Mouse (Mus musculus) urinary bladder, adult 18-20 months (tissue): ENCODE measurements around the gene Lrrc25.
A peak's percentile ranks its signal among the peaks of the same experiment; 100 is the strongest.

Experiments
- DNase-seq, 2 experiments: peaks; one replicate each; pipeline ENCODE4 v3.0.0; 2022; ENCODE audit warnings: low spot score in 2 of 2, mixed read lengths in 2 of 2

Gene Lrrc25

DNA sequence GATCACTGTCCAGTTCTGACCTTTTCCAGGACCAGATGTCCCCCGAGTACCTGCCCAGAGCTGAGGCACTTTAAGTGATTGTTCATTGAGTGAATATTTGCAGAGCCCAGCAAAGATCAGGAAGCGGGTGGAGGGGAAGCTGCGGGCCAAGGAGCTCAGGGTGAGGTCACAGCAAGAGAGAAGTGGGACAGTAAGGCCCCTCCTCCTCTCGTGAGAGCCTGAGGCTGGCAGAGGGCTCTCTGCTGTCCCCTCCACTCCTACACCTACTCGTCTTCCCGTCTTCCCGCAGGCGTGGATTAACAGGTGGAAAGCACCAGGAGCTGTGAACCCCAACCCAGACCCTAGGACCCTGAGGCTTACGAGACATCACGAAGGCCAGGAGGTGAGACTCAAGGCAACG, 690 bp downstream of the Lrrc25 start:
- DNase-seq, result no peak

DNA sequence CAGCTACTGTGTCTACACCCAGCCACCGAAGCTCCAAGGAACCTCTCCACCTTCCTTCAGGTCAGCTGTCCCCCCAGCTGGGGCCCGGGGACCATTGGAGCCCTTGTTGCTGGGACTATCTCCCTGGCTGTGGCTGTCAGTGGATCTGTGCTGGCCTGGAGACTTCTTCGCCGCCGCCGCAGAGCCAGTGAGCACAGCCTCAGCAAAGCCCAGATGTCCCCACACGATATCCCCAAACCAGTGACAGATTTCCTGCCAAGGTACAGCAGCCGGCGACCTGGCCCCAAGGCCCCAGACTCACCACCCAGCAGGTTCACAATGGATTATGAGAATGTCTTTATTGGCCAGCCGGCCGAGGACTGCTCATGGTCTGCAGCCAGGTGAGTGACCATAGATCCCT, 2.0 kb downstream of the Lrrc25 start:
- no peak for DNase-seq

DNA sequence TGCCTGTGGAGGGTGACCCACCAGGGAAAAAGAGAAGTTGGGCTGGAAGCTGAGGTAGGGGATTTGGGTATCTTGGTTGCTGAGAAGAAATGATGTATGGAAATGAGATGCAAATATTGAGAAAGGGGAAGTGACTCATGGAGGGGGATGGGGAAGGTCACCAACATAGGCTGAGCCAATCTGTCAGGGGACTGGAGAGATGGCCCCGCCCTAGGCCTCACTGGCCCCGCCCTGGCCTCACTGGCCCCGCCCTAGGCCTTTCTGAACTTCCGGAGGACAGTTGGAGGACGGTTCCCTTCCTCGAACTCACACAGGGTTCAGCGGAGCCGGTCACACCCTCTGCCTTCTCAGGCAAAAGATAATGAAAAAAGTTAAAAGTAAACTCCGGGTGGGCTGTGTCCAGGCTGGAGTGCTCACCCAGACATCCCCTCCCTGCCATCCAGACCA, 3.0 kb downstream of the Lrrc25 start:
- DNase-seq, result no peak

DNA sequence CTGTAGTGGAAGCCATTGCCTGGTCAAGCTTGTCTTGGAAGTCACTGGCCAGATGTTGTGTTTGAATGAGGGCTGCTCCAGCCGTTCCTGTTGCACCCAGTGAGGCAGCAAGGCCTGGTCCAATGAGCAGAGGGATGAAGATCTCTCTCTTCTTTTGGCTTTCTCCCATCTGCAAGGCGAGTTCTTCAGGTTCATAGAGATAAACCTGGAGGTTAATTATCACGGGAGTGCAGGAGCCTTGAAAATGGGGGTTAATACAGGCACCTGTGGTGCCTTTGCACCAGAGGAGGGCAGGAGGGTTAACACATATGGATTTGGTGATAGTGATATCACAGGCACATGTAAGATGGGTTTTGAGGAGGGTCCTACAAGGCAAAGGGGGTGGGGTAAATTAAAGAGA, 6.3 kb downstream of the Lrrc25 start:
- no peak for DNase-seq

DNA sequence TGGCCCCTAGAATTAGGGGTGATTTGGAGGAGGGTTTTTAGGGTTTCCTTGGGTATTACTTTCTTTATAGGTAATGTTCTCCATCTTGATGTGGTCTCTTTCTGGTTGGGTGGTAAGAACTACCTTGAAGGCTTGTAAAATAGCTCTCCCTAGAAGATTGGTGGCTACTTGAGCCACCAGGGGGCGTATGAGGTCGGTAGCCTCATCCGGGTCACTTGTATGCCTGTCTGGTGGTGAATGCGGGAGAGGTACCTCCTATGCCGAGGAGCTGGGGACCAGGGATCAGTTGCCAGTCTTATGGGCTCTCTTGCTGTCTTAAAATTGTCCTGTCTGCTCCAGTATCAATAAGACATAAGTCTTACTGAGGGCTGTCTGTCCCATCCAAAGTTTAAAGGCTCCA, 9.1 kb downstream of the Lrrc25 start:
- no peak for DNase-seq

DNA sequence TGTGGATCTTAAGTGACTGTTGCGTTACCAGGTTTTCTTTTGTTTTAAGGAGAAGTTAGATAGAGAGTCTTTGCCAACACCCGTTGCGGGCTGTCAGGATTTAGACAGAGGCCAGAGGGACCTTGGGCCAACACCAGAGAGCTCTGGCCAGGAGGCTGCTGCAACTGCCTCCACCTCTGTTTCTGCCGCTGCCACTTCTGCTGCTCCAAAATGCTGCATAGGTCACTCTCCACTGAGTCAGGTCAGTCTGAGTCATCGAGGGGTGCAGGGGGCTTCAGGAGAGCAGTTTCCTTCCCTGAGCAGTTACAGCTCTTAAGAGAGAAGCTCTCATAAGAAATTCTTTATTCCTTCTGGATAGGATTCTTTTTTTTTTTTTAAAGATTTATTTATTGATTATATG, 11.1 kb downstream of the Lrrc25 start:
- DNase-seq, result no peak

DNA sequence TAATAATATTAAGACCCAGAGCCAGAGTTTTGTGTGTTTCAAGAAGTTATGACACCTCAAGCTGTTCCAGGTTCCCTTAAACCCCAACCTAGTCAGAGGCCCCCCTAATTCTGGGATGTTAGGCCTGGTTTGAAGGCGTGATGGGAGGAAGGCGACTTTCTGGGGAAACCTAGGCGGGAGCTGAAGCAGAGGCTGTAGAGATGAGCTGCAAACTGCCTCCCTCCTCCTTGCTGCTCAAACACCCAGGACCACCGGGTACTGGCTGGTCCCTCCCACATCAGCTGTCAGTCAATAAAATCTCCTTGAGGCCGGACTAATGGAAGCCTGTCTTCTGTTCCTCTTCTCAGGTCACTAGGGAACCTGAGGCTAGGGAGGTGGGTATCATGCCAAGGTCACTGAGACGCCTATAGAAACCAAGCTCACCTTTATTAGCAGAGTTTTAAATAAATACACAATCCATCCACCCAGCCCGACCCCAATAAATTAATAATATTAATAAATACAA, 13.1 kb downstream of the Lrrc25 start:
- DNase-seq, result no peak

DNA sequence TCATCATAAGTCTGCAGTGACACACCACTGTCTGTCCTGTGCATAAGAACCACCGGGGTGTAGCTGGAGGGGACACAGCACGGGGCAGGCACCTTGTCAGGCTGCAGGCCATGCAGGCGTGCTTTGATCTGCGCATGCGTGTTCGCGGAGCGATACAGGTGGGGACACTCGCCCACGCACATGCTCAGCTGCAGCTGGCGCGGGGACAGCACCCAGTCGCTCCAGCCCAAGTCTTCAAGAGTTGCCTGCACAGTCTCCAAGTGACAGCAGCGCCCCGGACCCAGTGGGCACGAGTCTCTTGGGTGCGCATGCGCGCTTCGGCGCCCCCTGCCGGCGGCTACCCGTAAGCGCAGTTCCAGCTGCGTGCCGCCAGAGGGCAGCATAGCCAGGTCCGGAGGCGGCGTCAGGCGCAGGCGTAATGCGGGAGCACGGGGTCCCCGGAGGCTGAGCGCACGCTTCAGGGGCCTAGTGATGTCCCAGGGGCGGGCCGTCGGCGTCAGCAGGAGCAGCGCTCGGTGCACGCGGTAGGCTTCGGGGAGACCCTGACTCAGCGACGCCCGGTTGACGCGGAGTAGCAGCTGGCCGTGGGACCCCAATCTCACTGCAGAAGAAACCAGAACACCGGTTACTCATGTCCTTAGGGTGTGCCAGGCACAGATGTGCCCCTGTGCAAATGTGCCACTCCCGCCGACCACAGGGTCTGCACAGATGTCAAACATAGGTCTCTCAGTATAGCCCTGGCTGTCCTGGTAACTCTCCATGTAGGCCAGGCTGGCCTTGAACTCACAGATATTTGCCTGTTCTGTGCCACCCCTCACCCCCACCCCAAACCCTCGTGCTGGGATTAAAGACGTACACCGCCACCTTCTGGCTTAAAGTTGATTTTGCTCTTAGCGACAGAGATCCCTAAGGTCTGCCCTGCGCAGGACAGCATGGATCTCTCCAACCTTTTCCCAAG, 13.9 kb downstream of the Lrrc25 start:
- DNase-seq, result peak; percentile 76 to 89

DNA sequence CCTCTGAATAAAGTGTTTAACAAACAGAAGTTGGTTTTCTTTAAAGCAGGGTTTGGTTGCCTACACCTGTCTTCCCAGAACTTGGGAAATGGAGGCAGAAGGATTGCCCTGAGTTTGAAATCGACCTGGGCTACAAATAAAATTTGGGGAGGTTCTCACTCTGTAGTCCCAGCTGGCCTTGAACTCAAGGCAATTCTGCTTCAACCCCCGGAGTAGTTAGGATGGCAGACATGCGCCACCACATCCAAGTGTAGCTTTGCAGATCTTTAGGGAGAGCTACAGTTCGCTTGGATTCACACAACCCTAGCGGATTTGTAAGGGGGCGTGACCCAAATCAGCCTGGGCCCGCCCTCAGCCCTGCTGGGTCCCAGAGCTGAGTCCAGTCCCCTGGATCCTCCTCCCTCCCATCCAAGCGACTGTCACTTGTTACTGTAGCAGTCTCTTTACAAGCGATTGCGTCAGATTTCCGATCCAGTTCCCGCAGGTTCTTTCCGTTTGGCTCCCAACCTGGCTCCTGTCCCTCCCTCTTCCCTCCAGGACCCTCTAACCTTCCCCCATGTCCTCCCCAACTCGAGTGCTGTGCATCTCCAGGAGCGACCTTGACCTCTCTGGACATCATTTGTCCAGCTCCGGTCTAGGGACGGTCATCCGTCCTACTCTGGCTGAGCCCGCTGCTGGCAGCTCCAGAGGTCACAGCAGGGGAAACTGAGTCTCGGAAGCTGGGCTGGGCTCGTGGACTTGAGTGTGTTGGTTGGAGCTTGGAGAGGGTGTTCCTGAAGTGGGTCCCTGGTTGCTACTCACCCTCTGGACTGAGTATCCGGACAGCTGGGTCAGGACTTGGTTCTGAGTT, 14.8 kb downstream of the Lrrc25 start:
- peak in 1 of 2 experiments; percentile 54 for DNase-seq

DNA sequence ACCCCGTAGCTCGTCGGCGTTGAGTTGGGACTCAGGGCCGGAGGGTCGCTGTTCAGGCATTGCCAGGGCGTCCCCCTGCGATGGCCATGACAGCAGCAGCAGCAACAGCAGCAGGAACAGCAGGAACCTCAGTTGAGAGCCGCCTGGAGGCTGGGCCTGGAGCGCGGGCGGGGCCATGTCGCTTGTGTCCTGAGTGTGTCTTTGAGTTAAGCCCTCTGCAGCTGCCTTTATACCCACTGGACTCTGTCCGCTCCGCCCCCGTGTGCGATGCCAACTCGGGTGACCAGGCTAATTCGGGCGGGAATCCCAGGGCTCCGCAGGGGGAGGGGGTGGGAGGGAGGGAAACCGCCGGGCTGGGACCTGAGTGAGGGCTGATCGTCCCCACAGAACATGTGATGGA, 15.5 kb downstream of the Lrrc25 start:
- no peak for DNase-seq

DNA sequence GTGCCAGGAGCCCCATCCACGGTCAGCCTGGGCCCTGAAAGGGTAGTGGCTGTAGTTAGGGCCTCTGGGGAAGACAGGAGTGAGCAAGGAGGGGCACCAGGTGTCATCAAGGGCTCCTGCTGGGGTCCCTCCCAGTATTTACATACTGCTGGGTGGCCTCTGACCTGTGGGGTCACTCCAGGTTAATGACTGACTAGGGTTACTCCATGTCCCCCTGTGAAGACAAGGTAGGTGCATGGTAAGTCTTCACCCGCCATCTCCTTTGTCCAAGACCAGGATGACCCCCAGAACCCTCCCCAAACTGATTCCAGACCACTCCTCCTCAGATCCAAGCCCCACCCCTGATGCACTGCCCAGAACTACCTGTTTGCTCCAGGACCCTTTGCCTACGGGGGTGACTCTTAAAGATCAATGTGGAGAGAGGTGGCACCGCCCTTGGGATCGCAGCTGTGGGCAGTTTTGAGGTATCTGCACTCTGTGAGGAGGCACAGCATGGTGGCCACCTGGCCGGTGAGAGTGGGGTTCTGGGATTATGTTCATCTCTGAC, 16.5 kb downstream of the Lrrc25 start, which contains the start of gene Gdf15:
TSS of gene Gdf15 (minus strand) at position 111 of the 547 bp plus-strand sequence.
- DNase-seq, result no peak

DNA sequence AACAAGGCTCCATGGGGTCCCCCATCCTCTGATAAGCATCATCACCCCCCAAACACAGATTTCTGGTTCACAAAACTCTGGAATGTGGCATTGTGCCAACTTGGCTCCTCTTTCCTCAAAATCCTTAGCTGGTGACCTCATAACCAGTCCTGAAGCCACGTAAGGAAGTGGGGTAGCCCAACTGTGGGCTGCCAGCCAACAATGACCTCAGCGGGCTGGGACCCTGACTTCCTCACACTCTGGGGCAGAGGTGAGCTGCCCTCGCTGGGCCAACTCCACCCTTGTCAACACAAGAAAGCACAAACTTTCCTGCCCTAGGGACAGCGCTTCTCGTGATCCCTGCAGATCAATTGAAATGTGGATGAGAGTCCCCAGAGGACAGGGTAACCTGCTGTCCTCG, 18.1 kb downstream of the Lrrc25 start:
- DNase-seq, result peak in 1 of 2 experiments; percentile 36

DNA sequence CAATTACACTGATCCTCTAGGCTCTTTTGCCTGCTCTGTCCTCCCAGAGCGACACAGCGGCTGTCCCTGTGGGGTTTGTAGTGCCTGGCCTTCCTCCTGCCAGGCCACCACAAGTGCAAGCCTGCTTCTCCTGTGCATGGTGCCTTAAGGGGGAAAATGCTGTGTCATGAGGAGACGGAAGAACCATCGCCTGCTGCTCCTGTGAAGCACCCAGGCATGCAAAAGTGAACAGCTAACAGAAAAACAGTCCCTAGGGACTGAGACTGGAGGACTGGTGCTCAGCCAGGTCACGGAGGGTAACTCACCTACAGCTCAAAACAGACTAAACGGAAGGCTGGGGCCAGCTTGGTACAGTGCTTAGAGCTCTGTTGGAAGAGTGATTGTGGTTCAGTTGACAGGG, 19.6 kb downstream of the Lrrc25 start:
- no peak for DNase-seq

DNA sequence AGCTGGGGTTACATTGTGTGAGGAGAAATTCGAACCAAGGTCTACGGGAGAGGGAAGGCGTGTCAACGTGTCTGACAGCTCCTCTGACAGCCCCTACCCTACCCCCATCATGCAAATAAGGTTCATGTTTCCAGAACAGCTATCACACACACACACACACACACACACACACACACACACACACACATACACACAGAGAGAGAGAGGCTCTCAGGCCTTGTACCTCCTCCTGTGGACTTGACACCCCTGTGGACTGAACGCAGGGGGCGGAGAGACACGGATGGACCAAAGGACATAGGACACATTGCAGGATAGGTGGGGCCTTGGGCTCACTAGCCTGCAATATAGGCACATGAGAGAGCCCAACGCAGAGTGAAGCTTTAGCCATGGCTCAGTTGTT, 20.9 kb downstream of the Lrrc25 start:
- DNase-seq, result no peak

DNA sequence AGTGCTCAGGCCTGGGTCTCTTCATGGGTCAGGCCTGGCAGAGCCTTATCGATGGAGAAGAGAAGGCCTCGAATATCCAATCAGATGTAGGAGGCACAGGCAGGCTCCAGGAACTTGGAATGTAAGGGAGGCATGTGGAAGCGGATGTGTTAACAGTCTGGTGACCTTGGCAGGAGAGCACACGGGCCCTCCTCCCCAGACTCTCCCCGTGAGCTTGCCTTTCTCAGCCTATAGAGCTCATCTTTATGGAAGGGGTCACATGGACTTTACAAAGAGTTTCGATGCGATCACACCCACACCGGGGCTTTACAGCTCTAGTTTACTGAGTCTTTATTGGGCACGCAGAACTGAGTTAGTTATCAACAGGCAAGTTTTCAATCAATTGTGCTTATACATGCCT, 22.8 kb downstream of the Lrrc25 start:
- no peak for DNase-seq

DNA sequence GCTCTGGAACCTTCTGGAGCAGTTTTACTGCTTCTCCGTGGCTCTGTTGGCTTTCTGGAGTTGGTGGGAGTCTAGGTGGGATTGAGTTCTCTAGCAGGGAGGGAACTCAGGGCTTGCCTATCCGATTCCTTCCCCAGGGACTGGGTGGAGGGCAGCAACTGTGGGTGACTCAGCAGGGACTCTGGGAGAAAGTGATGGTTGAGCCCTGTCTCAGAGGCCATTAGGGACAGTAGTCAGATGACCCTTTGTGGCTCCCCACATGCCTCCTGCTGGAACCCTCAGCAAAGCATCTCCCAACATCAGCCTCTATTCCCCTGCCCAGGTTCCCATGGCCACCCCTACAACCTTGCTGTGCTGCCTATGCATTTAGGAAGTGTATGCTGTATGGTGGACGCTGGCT, 27.1 kb downstream of the Lrrc25 start:
- DNase-seq, result no peak

DNA sequence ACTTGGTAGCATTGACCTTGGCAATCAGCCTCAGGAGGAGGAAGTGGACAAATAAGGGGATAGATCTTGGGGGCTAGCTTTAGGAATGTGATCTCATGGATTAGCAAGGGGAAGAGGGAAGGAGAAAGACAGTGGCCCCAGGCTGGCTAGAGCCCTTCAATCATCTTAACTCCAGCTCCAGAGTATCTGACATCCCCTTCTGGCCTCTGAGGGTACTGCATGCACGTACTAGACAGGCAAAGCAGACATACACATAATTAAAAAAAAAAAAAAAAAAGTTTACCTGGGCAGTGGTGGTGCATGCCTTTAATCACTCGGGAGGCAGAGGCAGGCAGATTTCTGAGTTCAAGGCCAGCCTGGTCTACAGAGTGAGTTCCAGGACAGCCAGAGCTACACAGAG, 28.1 kb downstream of the Lrrc25 start:
- DNase-seq, result no peak

DNA sequence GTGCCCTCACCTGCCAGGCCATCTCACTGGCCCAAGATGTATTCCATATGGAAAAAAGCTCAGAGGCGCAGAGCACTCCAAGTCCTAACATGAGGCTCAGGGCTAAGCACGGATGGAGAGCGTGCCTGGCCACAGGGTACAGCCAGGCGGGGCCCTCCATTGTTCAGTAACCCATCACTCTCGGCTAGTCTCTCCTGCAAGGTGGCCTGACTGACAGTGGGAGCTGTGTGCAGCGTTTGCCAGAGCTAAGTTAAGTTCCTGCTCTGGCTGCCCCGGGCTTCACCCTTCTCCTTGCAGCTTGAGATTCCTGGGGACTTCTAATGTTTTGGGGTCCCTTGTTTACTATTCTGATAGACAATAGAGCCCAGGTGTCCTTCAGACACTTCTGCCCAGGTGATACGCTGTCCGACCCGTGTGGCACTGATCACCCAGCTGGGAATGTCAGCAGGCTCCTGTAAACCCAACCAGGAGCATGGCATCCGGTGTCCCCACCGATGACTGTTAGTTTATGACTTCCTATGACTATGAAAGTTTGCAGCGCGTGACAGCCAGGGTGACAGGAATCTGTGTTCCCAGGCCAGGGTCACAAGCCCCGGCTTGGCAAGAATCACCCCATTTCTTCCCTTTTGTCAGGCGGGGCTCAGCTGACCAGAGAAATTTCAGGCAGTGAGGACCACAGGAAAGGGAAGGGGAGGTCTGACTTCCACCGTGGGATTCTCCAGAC, 29.7 kb downstream of the Lrrc25 start:
- DNase-seq, result no peak

DNA sequence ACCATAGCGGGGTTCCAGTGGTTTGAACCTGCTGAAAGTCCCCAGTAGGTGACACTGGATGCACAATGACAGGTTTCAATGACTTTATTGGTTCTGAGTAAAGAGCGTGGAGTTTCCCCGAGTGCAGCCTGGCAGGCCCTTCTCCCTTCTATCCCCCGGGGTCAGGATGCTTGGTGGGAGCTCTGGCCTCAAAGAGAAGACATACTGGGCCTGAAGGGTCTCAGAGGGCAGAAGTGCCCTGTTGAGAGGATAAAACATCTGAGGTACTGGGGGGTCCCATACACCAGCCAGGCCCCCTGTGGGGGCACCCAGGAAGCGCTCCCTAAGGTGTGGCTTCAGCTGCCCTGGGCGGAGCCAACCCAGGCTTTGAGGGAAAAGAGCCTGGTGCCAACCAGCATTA, 30.4 kb downstream of the Lrrc25 start:
- DNase-seq, result no peak

DNA sequence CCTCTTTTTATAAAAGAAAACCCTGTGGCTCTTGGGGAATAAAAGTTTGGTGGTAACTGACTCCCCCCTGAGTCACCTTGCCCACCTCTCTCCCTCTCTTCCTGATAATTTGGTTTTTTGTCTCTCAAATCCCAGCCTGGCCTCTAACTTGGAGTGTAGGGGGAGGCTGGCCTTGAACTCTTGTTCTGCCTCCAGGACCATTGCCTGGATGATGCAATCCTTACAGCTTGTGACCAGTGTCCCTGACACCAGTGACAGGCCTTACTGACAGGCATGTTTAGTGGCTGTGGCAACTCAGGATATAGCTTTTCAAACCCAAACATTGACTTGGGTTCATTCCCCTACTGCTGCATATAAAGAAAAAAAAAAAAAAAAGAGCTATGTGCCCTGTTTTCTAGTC, 30.8 kb downstream of the Lrrc25 start:
- no peak for DNase-seq
